Mouse (Mus musculus) kidney, adult 18-20 months (tissue): ENCODE results near the gene Gfpt1.

Experiments used
- DNase-seq: peaks from one replicate; pipeline ENCODE4 v3.0.0; 2021

Gfpt1 gene

GRCm38 (mm10) chr6:87101955-87102353 is 59.3 kb downstream of the Gfpt1 start:
- no peak for DNase-seq

- DNase-seq = no peak
These were observed 59.8 kb downstream of the Gfpt1 start for GRCm38 (mm10) chr6:87102421-87102911.

GRCm38 (mm10) chr6:87103314-87103713 is 60.7 kb downstream of the Gfpt1 start:
- DNase-seq = no peak

- no peak for DNase-seq
These were observed 61.6 kb downstream of the Gfpt1 start, which contains the start of gene D6Ertd527e for GRCm38 (mm10) chr6:87104123-87104796. TSS of gene D6Ertd527e (plus strand) at chr6:87104746.

GRCm38 (mm10) chr6:87111493-87111892 is 68.8 kb downstream of the Gfpt1 start:
- no peak for DNase-seq

GRCm38 (mm10) chr6:87112125-87112524 is 69.5 kb downstream of the Gfpt1 start:
- no peak for DNase-seq

GRCm38 (mm10) chr6:87115981-87116380 is 73.3 kb downstream of the Gfpt1 start:
- DNase-seq = no peak

- DNase-seq = no peak
These were observed 74.0 kb downstream of the Gfpt1 start for GRCm38 (mm10) chr6:87116596-87116995.

GRCm38 (mm10) chr6:87119066-87119837 is 76.6 kb downstream of the Gfpt1 start:
- DNase-seq = no peak

GRCm38 (mm10) chr6:87119975-87120374 is 77.3 kb downstream of the Gfpt1 start:
- DNase-seq = no peak

- DNase-seq = no peak
These were observed 78.0 kb downstream of the Gfpt1 start for GRCm38 (mm10) chr6:87120661-87121060.

- no peak for DNase-seq
These were observed 79.3 kb downstream of the Gfpt1 start for GRCm38 (mm10) chr6:87121961-87122360.

GRCm38 (mm10) chr6:87123406-87123805 is 80.8 kb downstream of the Gfpt1 start:
- no peak for DNase-seq

- no peak for DNase-seq
These were observed 81.3 kb downstream of the Gfpt1 start for GRCm38 (mm10) chr6:87123973-87124372.

- DNase-seq = no peak
These were observed 84.6 kb downstream of the Gfpt1 start for GRCm38 (mm10) chr6:87127049-87127753.

- DNase-seq = no peak
These were observed 87.2 kb downstream of the Gfpt1 start for GRCm38 (mm10) chr6:87129861-87130260.

- no peak for DNase-seq
These were observed 88.0 kb downstream of the Gfpt1 start for GRCm38 (mm10) chr6:87130628-87131027.

- no peak for DNase-seq
These were observed 88.4 kb downstream of the Gfpt1 start for GRCm38 (mm10) chr6:87131078-87131477.

GRCm38 (mm10) chr6:87133520-87133919 is 90.9 kb downstream of the Gfpt1 start:
- no peak for DNase-seq

GRCm38 (mm10) chr6:87133966-87134546 is 91.4 kb downstream of the Gfpt1 start:
- no peak for DNase-seq

- DNase-seq = no peak
These were observed 95.8 kb downstream of the Gfpt1 start for GRCm38 (mm10) chr6:87138479-87138878.

GRCm38 (mm10) chr6:87139796-87140553 is 97.3 kb downstream of the Gfpt1 start:
- no peak for DNase-seq
